Mouse (Mus musculus): ENCODE results near the gene C130073F10Rik. TPM values are rescaled to one million over a fixed set of nuclear protein-coding genes. Genes with fewer than 3 reads are reported as not detected.
"Not testable (repeated sequence)": the region's sequence is repeated elsewhere in the genome, so short reads cannot be mapped to it uniquely, and the experiment has no call there.

C130073F10Rik gene
- polyA plus RNA-seq, 1 experiment, result not detected

DNA sequence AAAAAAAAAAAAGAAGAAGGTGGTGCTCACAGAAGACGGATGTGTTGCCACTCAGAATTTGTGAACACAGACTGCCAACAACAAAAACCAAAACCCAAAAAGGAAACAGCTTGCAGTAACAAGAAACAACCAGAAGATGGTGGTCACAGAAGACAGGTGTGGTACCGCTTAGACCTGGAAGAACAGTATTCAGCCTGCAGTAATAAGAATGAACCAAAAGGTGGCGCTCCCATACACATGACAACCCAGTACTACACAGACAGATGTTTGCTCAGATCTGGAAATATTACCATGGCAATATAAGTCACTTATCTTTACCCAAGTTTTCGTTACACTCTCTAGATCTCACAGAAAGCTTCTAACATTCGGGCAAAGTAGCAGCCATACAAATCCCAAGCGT is 32.7 kb downstream of the C130073F10Rik start:
- TF ChIP-seq POLR2A (IDR thresholded peaks at IDR 0.05; ENCODE audit: borderline replicate concordance, insufficient read depth, low read length) (no peak), CTCF (IDR thresholded peaks at IDR 0.05; ENCODE audit: borderline replicate concordance, insufficient read depth, low read depth, low read length) (peak; percentile 29; the same call in 1 of the 2 replicates)
- no peak overlapping the region for H3K4me3 ChIP-seq (replicated peaks; ENCODE audit: insufficient read depth, low read depth, low read length)
- WGBS, result 49% methylated on average over 6 of the region's 6 CpGs
- no peaks in the 10 kb centered on the region for H3K27me3 ChIP-seq (ENCODE audit: control insufficient read depth, insufficient read depth, low read length)
- peak in 1 of 2 experiments; percentile 3 for DNase-seq
- no peaks in the 10 kb centered on the region for H3K4me1 ChIP-seq (ENCODE audit: control insufficient read depth, insufficient read depth, low read length)
- no peak overlapping the region for H3K27ac ChIP-seq (ENCODE audit: insufficient read depth, low read length)

DNA sequence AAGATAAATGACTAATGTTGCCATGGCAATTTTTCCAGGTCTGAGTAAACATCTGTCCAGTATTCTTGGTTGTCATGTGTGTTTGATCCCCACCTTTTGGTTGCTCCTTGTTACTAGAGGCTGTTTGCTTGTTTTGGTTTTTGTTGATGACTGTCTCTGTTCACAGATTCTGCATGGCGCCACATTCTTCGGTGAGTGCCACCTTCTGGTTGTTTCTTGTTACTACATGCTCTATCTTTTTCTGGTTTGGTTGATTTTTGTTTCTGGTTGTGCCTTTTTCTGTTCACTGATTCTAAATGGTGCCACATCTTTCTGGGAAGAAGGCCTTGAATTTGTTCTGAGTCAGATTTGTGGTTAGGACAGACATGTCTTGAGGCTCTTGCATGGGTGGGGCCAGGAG is 42.7 kb downstream of the C130073F10Rik start:
- Histone ChIP-seq H3K27ac (ENCODE audit: insufficient read depth, low read length) (no peak overlapping the region), H3K4me1 (ENCODE audit: control insufficient read depth, insufficient read depth, low read length) (no peaks in the 10 kb centered on the region), H3K27me3 (ENCODE audit: control insufficient read depth, insufficient read depth, low read length) (no peaks in the 10 kb centered on the region), H3K4me3 (replicated peaks; ENCODE audit: insufficient read depth, low read depth, low read length) (no peak overlapping the region)
- 64% methylated on average over 2 of the region's 2 CpGs for WGBS
- no peak for DNase-seq
- TF ChIP-seq CTCF (IDR thresholded peaks at IDR 0.05; ENCODE audit: borderline replicate concordance, insufficient read depth, low read depth, low read length) (no peak), POLR2A (IDR thresholded peaks at IDR 0.05; ENCODE audit: borderline replicate concordance, insufficient read depth, low read length) (no peak)

DNA sequence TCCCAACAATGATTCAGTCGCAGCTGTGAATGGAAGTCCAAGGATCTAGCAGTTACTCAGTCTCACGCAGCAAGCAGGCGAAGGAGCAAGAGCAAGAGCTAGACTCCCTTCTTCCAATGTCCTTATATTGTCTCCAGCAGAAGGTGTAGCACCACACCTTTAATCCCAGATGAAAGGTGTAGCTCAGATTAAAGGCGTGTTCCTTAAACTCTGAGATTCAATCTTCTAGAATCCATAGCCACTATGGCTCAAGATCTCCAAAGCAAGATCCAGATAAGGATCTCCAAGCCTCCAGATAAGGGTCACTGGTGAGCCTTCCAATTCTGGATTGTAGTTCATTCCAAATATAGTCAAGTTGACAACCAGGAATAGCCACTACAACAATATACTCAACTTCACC is 49.7 kb downstream of the C130073F10Rik start, which contains the start of gene B020004J07Rik:
B020004J07Rik (minus strand) TSS at position 101 of the 400 bp plus-strand sequence.
- H3K4me3 ChIP-seq (replicated peaks; ENCODE audit: insufficient read depth, low read depth, low read length); H3K27me3 ChIP-seq (ENCODE audit: control insufficient read depth, insufficient read depth, low read length); DNase-seq; H3K4me1 ChIP-seq (ENCODE audit: control insufficient read depth, insufficient read depth, low read length); H3K27ac ChIP-seq (ENCODE audit: insufficient read depth, low read length): not testable (repeated sequence)
- WGBS, result 95% methylated on average over 4 of the region's 4 CpGs

Other genes starting within 250 kb of the C130073F10Rik start
- gene Leprot, start 246.1 kb downstream of the C130073F10Rik start, polyA plus RNA-seq (2012; rRNA removed), result 30.7 and 33.3 TPM in 2 replicates
- 0.79 and 1.1 TPM in 2 replicates for gene Lepr, start 176.4 kb downstream of the C130073F10Rik start, polyA plus RNA-seq (2012; rRNA removed)
- gene B020004J07Rik, start 49.8 kb downstream of the C130073F10Rik start, polyA plus RNA-seq (2012; rRNA removed), result not detected in 2 replicates
- gene Gm12800, start 15.3 kb upstream of the C130073F10Rik start, polyA plus RNA-seq (2012; rRNA removed), result not detected in 2 replicates
- gene Gm12794, start 46.6 kb upstream of the C130073F10Rik start, polyA plus RNA-seq (2012; rRNA removed), result not detected in 2 replicates
- gene Gm12790, start 87.3 kb upstream of the C130073F10Rik start, polyA plus RNA-seq (2012; rRNA removed), result not detected in 2 replicates
- gene Gm12789, start 92.8 kb upstream of the C130073F10Rik start, polyA plus RNA-seq (2012; rRNA removed), result not detected in 2 replicates
- gene Pde4b, start 193.8 kb upstream of the C130073F10Rik start, polyA plus RNA-seq (2012; rRNA removed), result 78.9 and 82.6 TPM in 2 replicates

Data from cerebellum, adult 2 months (tissue).